Mouse (Mus musculus) heart, adult 9 months (tissue): ENCODE results near the gene Cxcl1.
A peak's percentile ranks its signal among the peaks of the same experiment; 100 is the strongest.

ENCODE experiments used
- DNase-seq, 2 experiments: peaks; one replicate each; pipeline ENCODE4 v3.0.0; 2022; ENCODE audit warnings: low spot score in 2 of 2

The Cxcl1 gene

DNA sequence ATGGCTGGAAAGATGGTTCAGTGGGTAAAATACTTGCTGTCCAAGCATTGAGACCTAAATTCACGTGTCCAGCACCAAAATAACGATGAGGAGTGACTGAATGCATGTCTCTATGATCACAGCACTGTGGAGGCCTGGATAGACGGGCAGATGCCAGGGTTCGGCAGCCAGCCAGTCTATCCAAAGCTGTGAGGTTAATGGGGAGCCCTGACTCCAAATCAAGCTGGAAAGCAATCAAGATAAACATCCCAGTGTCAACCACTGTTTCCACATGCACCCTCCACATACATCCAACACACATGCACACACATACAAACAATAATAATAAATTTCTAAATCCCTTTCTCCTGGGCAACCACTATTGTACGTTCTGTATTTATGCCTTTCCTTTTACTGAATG, 2.4 kb upstream of the Cxcl1 start:
- DNase-seq: no peak

GRCm38 (mm10) chr5:90891464-90891813, 398 bp downstream of the Cxcl1 start:
- DNase-seq: no peak

GRCm38 (mm10) chr5:90894231-90894630, 3.2 kb downstream of the Cxcl1 start:
- no peak for DNase-seq

- DNase-seq: no peak
These were observed 6.4 kb downstream of the Cxcl1 start for GRCm38 (mm10) chr5:90897429-90897828.

- DNase-seq: no peak
These were observed 8.3 kb downstream of the Cxcl1 start for GRCm38 (mm10) chr5:90899308-90899707.

- DNase-seq: peak; percentile 63 to 69
These were observed 9.1 kb downstream of the Cxcl1 start for GRCm38 (mm10) chr5:90900147-90900546.

DNA sequence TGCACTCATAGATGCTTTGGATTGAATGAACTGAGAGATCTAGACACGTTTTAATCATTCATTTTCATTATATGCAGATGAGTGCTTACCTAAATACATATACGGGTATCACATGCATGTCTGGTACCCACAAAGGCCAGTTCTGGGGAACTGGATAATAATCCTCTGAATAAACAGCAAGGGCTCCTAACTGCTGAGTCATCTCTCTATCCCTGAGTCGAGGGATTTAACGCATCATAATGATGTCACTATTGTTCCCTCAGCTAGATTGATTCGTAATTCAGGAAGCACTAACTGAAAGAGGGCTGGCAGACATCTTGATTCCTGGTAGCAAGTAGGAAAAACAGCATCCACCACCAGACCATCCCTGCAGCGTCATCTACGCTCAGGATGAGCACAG, 9.6 kb downstream of the Cxcl1 start:
- DNase-seq: no peak

- DNase-seq: no peak
These were observed 11.6 kb downstream of the Cxcl1 start for GRCm38 (mm10) chr5:90902380-90903260.

DNA sequence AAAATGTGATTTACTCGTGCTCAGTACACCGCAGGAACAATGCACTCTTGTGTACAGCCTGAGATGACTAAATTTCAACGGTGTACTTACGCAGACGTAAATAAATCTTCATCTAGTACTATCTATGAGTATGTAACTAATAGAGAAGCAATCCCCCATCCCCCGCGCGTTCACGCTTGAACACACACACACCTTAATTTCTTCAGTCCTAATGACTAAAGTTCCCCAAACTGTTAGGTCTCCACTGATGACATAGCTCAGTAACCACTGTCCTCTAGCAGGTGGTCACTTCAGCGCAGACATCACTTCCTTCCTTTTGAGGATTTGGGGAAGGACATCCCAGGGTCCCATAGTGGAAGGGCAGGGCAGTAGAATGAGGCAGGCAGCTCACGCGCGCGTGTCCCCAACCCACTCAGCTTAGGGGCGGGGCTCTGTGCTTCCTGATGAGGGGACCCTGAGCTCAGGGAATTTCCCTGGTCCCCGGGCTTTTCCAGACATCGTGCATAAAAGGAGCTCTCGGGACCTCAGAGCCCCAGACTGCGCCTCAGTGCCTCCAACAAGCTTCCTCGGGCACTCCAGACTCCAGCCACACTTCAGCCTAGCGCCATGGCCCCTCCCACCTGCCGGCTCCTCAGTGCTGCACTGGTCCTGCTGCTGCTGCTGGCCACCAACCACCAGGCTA, 12.4 kb downstream of the Cxcl1 start, which contains the start of gene Cxcl2:
TSS of gene Cxcl2 (plus strand) at position 533 of the 682 bp plus-strand sequence.
- peak in 1 of 2 experiments; percentile 45 for DNase-seq

- DNase-seq: no peak
These were observed 17.9 kb downstream of the Cxcl1 start for GRCm38 (mm10) chr5:90908983-90909382.

DNA sequence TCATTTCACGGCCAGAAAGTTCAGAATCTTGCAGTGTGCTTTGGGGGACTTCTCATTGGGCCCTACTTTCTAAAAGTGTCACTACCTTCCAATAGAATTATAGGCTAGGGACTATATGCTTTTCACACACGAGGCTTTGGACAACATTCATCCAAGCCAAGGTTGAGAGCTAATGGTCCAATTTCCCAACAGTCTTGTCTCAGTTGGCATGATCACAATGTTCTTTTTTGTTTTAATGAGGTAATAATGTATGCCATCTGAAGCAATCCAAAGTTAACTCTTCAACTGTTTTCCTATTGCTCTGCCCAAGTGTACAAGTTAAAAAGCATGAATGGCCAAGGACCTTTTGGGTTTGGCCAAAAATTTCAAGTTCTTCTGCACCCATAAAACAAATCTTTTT, 28.5 kb downstream of the Cxcl1 start:
- DNase-seq: no peak

- no peak for DNase-seq
These were observed 31.9 kb downstream of the Cxcl1 start for GRCm38 (mm10) chr5:90922958-90923357.

GRCm38 (mm10) chr5:90930546-90930945, 39.5 kb downstream of the Cxcl1 start:
- no peak for DNase-seq

DNA sequence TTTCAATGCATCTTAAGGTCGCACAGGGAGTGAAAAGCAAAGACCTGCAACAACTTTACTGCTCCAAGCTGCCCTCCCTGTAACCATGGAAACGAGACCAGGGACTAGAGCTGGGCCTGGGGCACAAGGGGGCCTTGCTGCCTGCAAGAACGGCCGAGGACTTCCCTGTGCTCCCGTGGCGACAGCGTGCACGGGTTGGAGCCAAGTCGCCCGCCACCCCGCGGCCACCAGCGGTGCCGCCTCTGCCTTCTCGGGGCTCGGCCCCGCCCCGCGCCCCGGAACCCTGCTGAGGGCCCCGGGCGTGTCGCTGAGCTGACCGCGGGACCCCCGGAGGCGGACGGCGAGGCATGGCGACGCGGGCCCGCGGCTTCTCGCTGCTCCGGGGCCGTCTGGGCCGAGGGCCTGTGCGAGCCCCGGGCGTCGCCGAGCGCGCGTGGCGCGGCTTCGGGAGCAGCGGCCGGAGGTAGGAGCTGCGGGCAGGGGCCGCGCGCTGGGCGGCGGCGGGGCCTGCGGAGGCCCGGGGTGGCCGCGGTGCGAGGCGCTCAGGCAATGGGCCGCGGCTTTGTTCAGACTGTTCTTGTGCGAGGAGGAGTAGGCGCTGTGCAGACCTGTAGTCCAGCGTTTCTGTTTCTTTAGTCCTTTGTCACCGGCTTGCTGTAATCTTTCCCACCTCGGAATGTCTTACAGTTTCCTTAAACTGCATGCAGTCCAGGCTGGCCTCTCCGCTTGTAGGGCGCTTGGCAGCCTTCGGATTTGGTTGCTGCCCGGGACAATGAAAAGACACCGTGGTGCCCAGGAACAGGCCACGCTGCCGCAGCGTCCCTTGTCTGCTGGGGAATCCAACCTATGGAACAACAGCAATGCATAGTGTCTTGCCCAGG, 40.2 kb downstream of the Cxcl1 start, which contains the start of gene Mthfd2l:
TSS of gene Mthfd2l (plus strand) at position 147 of the 881 bp plus-strand sequence.
- DNase-seq: peak; percentile 85 to 86

DNA sequence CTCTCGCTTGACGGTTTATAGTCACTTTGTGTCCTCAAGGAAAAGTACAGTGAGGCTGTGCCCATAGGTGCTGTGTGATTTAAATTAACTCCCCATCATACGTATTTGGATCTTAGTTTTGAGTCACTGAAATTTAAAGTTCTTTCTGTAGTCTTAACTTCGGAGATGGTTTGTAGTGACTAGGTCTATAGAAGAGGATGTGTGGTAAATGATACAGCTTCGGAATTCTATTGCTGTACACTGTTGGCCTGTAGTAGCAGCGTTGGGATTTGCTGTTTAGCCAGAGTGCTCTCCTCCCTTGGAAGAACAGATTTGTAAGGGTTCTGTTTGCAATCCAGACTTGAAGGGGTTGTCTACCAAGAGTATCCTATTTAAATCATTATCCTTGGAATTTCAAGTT, 40.9 kb downstream of the Cxcl1 start:
- DNase-seq: no peak

- DNase-seq: no peak
These were observed 45.7 kb downstream of the Cxcl1 start for GRCm38 (mm10) chr5:90936706-90937105.
